Mouse (Mus musculus): Measurements from ENCODE around the gene Ptpre. TPM values are rescaled to one million over a fixed set of nuclear protein-coding genes. Genes with fewer than 3 reads are reported as not detected.

Gene Ptpre
- polyA plus RNA-seq, 1 experiment from 2014 or later, result 0.53 TPM

DNA sequence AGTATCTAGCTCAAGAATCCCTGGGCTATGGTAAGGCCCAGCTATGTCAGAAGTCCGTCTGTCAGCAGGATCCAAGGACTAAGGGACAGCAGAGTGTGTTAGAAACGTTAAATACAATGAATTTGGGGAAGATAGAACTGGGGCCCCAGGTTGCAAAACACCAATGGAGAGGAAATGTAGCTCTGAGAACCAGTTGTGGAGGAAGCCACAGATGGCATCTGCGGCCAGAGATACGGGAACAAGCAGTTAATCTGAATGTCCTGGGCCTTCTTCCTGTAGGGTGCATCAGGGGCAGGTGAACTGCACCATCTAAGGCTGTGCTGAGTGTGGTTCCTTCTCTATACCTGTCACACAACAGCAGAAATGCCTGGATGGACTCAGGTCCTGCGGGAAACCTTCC is 43.8 kb downstream of the Ptpre start:
- Histone ChIP-seq H3K9me3 (ENCODE audit: control insufficient read depth, low read length) (no peaks in the 10 kb centered on the region), H3K27ac (ENCODE audit: low read depth, low read length) (no peak overlapping the region), H3K27me3 (ENCODE audit: control insufficient read depth, insufficient read depth, low read length) (no peaks in the 10 kb centered on the region), H3K36me3 (ENCODE audit: control insufficient read depth, insufficient read depth, low read length) (no peaks in the 10 kb centered on the region), H3K4me3 (ENCODE audit: low read depth, low read length) (no peak overlapping the region), H3K9ac (ENCODE audit: low read length) (no peak overlapping the region), H3K4me1 (ENCODE audit: control insufficient read depth, insufficient read depth, low read length) (no peaks in the 10 kb centered on the region), H3K4me2 (no peak overlapping the region)
- WGBS, result 76% methylated on average over 5 of the region's 5 CpGs
- no peak for ATAC-seq (ENCODE audit: low FRiP score)
- DNase-seq (ENCODE audit: low spot score, missing footprints), result no peak

DNA sequence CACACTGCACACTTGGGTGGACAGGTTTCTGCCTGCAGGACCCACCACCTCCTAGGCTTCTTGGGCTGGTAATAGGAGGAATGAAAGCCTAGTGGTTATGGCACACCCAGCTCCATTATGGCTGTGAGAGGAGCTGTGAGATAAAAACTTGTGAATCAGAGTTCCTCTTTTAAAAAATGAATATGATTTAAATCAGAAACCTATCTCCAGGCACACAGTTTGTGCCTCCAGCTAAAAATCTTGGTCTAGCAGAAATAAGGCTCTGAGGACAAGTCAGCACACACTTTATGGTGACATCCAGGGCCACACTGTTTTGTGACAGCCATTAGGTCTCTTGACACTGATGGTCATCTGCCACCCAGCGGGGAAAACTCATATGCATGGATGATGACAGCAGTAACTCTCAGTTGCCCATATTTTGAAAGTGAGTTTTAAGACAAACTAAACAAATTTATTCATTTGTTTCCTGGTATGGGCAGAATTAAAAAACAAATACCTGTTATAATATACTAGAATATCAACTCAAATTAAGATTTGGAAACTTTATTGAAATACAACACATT is 47.9 kb downstream of the Ptpre start:
- Histone ChIP-seq H3K4me3 (ENCODE audit: low read depth, low read length) (no peak overlapping the region), H3K27me3 (ENCODE audit: control insufficient read depth, insufficient read depth, low read length) (no peaks in the 10 kb centered on the region), H3K27ac (ENCODE audit: low read depth, low read length) (no peak overlapping the region), H3K9ac (ENCODE audit: low read length) (no peak overlapping the region), H3K36me3 (ENCODE audit: control insufficient read depth, insufficient read depth, low read length) (no peaks in the 10 kb centered on the region), H3K4me1 (ENCODE audit: control insufficient read depth, insufficient read depth, low read length) (no peaks in the 10 kb centered on the region), H3K4me2 (no peak overlapping the region), H3K9me3 (ENCODE audit: control insufficient read depth, low read length) (no peaks in the 10 kb centered on the region)
- no peak for ATAC-seq (ENCODE audit: low FRiP score)
- no peak for DNase-seq (ENCODE audit: low spot score, missing footprints)
- WGBS, result 90% methylated on average over 1 of the region's 1 CpGs

DNA sequence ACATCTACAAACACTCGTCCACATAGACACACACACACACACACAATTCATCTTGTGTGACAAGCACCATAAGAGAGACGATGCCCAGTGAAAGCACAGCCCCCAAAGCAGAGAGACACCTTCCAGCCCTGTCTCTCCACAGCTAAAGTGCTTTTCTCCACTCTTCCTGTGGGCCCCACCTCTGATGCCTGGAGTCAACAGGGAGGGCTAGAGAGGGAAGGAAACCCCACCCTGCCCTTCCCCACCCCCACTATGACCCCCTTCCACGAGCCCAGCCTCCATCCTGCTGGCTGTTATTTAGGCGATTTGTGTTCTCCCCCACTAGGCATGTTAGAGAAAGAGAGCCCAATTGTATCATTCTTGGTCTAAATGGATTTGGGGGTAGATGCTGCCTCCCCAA is 49.1 kb downstream of the Ptpre start:
- no peaks in the 10 kb centered on the region for H3K4me1 ChIP-seq (ENCODE audit: control insufficient read depth, insufficient read depth, low read length)
- no peaks in the 10 kb centered on the region for H3K36me3 ChIP-seq (ENCODE audit: control insufficient read depth, insufficient read depth, low read length)
- no peaks in the 10 kb centered on the region for H3K9me3 ChIP-seq (ENCODE audit: control insufficient read depth, low read length)
- no peaks in the 10 kb centered on the region for H3K27me3 ChIP-seq (ENCODE audit: control insufficient read depth, insufficient read depth, low read length)
- H3K4me3 ChIP-seq (ENCODE audit: low read depth, low read length), result no peak overlapping the region
- no peak overlapping the region for H3K27ac ChIP-seq (ENCODE audit: low read depth, low read length)
- H3K4me2 ChIP-seq, result no peak overlapping the region
- ATAC-seq (ENCODE audit: low FRiP score), result no peak
- no peak overlapping the region for H3K9ac ChIP-seq (ENCODE audit: low read length)
- WGBS, result 39% methylated on average over 4 of the region's 4 CpGs
- DNase-seq (ENCODE audit: low spot score, missing footprints), result no peak

DNA sequence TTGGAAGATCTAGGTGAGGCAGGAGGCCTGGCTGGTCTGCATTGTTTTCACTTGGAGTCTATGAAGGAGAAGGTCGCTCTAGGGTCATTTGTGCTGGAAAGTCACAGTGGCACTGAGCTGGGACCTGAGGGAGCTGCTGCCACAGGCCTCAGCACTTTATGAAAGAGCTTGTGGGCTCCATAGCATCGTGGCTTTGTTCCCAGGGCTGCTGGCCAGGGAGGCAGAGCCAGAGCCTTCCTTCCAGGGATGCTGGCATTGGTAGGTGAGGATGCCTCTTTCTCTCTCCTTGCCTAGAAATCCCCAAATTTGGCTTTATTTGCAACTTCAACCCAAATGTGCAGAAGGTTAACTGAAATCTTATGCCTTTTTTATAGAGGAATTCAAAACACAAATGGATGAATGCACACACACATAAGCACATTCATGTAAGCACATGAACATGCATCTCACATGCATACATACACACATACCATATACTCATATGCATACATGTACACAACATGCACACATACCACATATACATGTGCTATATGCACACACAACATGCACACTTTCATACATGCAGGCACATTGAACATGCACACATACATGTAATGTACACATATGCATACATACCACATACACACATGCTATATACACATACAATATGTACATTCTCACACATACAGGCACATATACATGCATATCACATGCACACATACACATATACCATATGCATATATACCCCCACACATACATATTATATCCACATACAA is 50.7 kb downstream of the Ptpre start:
- Histone ChIP-seq H3K9ac (ENCODE audit: low read length) (no peak overlapping the region), H3K36me3 (ENCODE audit: control insufficient read depth, insufficient read depth, low read length) (no peaks in the 10 kb centered on the region), H3K4me2 (no peak overlapping the region), H3K27me3 (ENCODE audit: control insufficient read depth, insufficient read depth, low read length) (no peaks in the 10 kb centered on the region), H3K9me3 (ENCODE audit: control insufficient read depth, low read length) (no peaks in the 10 kb centered on the region), H3K27ac (ENCODE audit: low read depth, low read length) (no peak overlapping the region), H3K4me1 (ENCODE audit: control insufficient read depth, insufficient read depth, low read length) (no peaks in the 10 kb centered on the region), H3K4me3 (ENCODE audit: low read depth, low read length) (no peak overlapping the region)
- no peak for ATAC-seq (ENCODE audit: low FRiP score)
- no peak for DNase-seq (ENCODE audit: low spot score, missing footprints)
- 63% methylated on average over 2 of the region's 2 CpGs for WGBS

DNA sequence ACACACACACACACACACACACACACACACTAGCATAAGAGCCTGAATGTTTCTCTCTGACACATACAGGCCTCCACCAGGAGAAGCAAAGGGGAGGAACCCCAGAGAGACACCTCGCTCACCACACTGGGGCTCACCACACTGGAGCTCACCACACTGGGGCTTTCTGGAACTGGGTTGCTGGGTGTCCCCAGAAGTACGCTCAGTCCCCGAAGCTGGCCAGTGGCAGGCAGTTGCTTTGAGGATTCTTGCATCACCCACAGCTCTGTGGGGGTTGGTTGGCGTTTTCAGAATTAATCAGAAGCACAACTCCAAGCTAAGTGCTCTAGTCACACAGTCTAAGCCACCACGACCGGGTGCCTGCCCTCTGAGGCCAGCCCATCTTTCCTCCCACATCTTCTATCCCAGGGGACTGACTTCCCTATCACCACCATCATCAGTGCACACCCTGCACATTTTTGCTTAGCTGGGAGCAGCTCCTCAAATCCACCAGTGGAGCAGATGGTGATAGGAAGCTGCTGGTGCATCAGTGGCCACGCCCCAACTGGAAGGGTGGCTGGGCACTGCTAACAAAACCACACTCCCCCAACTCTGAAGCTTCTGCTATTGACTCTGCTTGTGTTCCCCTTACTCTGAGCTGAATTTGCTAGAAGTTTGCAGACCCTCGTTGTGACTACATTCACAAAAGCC is 51.5 kb downstream of the Ptpre start:
- no peak overlapping the region for H3K4me2 ChIP-seq
- WGBS, result 79% methylated on average over 8 of the region's 8 CpGs
- H3K9ac ChIP-seq (ENCODE audit: low read length), result no peak overlapping the region
- H3K4me3 ChIP-seq (ENCODE audit: low read depth, low read length), result no peak overlapping the region
- ATAC-seq (ENCODE audit: low FRiP score) (no peak), DNase-seq (ENCODE audit: low spot score, missing footprints) (no peak)
- no peaks in the 10 kb centered on the region for H3K9me3 ChIP-seq (ENCODE audit: control insufficient read depth, low read length)
- H3K4me1 ChIP-seq (ENCODE audit: control insufficient read depth, insufficient read depth, low read length), result no peaks in the 10 kb centered on the region
- no peaks in the 10 kb centered on the region for H3K36me3 ChIP-seq (ENCODE audit: control insufficient read depth, insufficient read depth, low read length)
- no peak overlapping the region for H3K27ac ChIP-seq (ENCODE audit: low read depth, low read length)
- no peaks in the 10 kb centered on the region for H3K27me3 ChIP-seq (ENCODE audit: control insufficient read depth, insufficient read depth, low read length)

- H3K4me1 ChIP-seq (ENCODE audit: control insufficient read depth, insufficient read depth, low read length), result no peaks in the 10 kb centered on the region
- no peak overlapping the region for H3K9ac ChIP-seq (ENCODE audit: low read length)
- H3K27me3 ChIP-seq (ENCODE audit: control insufficient read depth, insufficient read depth, low read length), result no peaks in the 10 kb centered on the region
- WGBS, result 91% methylated on average over 2 of the region's 2 CpGs
- no peak for DNase-seq (ENCODE audit: low spot score, missing footprints)
- no peaks in the 10 kb centered on the region for H3K9me3 ChIP-seq (ENCODE audit: control insufficient read depth, low read length)
- no peaks in the 10 kb centered on the region for H3K36me3 ChIP-seq (ENCODE audit: control insufficient read depth, insufficient read depth, low read length)
- ATAC-seq (ENCODE audit: low FRiP score), result no peak
- no peak overlapping the region for H3K4me3 ChIP-seq (ENCODE audit: low read depth, low read length)
- H3K4me2 ChIP-seq, result no peak overlapping the region
- no peak overlapping the region for H3K27ac ChIP-seq (ENCODE audit: low read depth, low read length)
Observed at GRCm38 (mm10) chr7:135591461-135591860, 54.2 kb downstream of the Ptpre start.

DNA sequence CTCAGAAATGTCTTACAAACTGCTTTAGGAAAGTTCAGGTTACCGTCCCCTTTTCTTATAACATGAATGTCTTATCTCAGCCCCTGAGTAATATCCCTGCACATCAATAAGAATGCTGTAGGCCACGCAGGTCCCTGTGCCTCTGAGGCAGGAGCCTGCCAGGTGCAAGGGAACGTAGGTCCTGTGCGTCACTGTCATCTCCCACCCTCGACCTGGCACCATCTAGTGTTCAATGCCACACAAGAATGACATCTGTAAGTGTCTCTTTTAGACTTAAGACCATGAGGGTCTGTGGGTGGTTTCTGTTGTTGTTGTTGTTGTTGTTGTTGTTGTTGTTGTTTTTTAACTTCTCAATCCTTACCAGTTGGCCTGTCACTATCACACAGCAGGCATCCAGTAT is 56.0 kb downstream of the Ptpre start:
- H3K4me3 ChIP-seq (ENCODE audit: low read depth, low read length), result no peak overlapping the region
- 88% methylated on average over 5 of the region's 5 CpGs for WGBS

DNA sequence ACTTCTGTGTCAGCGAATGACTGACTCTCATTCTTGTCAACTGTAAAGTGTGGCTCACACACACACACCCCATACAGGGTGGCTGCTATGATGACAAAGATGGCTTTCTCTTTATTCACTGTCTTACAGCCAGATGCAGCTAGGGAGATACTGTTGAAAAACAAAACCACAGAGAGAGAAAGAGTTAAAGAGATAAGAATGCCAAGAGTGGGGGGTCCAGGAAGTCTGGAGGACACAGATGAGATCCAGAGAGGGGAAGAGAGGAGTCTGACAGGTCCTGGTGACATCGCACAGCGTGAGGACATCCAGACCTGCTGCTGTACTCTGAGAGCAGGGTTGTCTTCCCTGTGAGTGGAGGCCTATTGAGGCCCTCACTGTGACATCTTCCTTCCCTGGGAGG is 56.5 kb downstream of the Ptpre start:
- H3K36me3 ChIP-seq (ENCODE audit: control insufficient read depth, insufficient read depth, low read length), result no peaks in the 10 kb centered on the region
- no peak overlapping the region for H3K9ac ChIP-seq (ENCODE audit: low read length)
- H3K27ac ChIP-seq (ENCODE audit: low read depth, low read length), result no peak overlapping the region
- ATAC-seq (ENCODE audit: low FRiP score) (no peak), DNase-seq (ENCODE audit: low spot score, missing footprints) (no peak)
- H3K4me1 ChIP-seq (ENCODE audit: control insufficient read depth, insufficient read depth, low read length), result no peaks in the 10 kb centered on the region
- H3K4me2 ChIP-seq, result no peak overlapping the region
- H3K27me3 ChIP-seq (ENCODE audit: control insufficient read depth, insufficient read depth, low read length), result no peaks in the 10 kb centered on the region
- H3K4me3 ChIP-seq (ENCODE audit: low read depth, low read length), result no peak overlapping the region
- 77% methylated on average over 3 of the region's 3 CpGs for WGBS
- H3K9me3 ChIP-seq (ENCODE audit: control insufficient read depth, low read length), result no peaks in the 10 kb centered on the region

More for the DNA sequence above, 56.0 kb downstream of the Ptpre start:
- no peak overlapping the region for H3K27ac ChIP-seq (ENCODE audit: low read depth, low read length)
- H3K36me3 ChIP-seq (ENCODE audit: control insufficient read depth, insufficient read depth, low read length), result no peaks in the 10 kb centered on the region
- H3K4me2 ChIP-seq, result no peak overlapping the region
- H3K27me3 ChIP-seq (ENCODE audit: control insufficient read depth, insufficient read depth, low read length), result no peaks in the 10 kb centered on the region
- ATAC-seq (ENCODE audit: low FRiP score), result no peak
- no peak overlapping the region for H3K9ac ChIP-seq (ENCODE audit: low read length)
- DNase-seq (ENCODE audit: low spot score, missing footprints), result no peak
- H3K4me1 ChIP-seq (ENCODE audit: control insufficient read depth, insufficient read depth, low read length), result no peaks in the 10 kb centered on the region
- no peaks in the 10 kb centered on the region for H3K9me3 ChIP-seq (ENCODE audit: control insufficient read depth, low read length)

DNA sequence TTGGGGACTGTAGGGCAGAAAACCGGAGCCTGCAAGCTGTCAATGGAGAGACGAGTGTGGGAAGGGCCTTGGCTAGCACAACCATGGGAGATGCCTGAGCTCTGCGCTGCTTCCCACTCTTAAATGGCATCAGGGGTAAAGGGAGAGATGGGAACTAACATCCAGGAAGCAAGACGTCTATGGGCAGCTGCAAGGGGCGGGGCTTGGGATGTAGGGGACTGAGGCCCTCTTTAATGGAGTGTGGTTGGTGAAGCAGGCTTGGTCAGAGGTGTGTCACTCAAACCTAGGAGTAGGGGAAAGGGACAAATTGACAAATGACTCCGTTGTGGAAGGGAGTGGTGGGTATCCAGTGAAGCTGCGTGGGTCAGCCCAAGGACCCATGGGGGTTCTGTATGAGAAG is 57.4 kb downstream of the Ptpre start:
- H3K9me3 ChIP-seq (ENCODE audit: control insufficient read depth, low read length), result no peaks in the 10 kb centered on the region
- H3K4me2 ChIP-seq, result no peak overlapping the region
- no peak overlapping the region for H3K27ac ChIP-seq (ENCODE audit: low read depth, low read length)
- no peak overlapping the region for H3K9ac ChIP-seq (ENCODE audit: low read length)
- H3K4me3 ChIP-seq (ENCODE audit: low read depth, low read length), result no peak overlapping the region
- 71% methylated on average over 7 of the region's 7 CpGs for WGBS
- H3K4me1 ChIP-seq (ENCODE audit: control insufficient read depth, insufficient read depth, low read length), result no peaks in the 10 kb centered on the region
- H3K27me3 ChIP-seq (ENCODE audit: control insufficient read depth, insufficient read depth, low read length), result no peaks in the 10 kb centered on the region
- DNase-seq (ENCODE audit: low spot score, missing footprints), result no peak
- ATAC-seq (ENCODE audit: low FRiP score), result no peak
- H3K36me3 ChIP-seq (ENCODE audit: control insufficient read depth, insufficient read depth, low read length), result no peaks in the 10 kb centered on the region
